Mouse (Mus musculus): ENCODE measurements around the gene Olfr263. TPM values are rescaled to one million over a fixed set of nuclear protein-coding genes. Genes with fewer than 3 reads are reported as not detected.
A peak's percentile ranks its signal among the peaks of the same experiment; 100 is the strongest.
"Not testable (repeated sequence)": the region's sequence is repeated elsewhere in the genome, so short reads cannot be mapped to it uniquely, and the experiment has no call there.

Gene Olfr263
- not detected for total RNA-seq (2021)
- long read RNA-seq, experiment 1: 0 reads
- long read RNA-seq, experiment 2: 0 reads

DNA sequence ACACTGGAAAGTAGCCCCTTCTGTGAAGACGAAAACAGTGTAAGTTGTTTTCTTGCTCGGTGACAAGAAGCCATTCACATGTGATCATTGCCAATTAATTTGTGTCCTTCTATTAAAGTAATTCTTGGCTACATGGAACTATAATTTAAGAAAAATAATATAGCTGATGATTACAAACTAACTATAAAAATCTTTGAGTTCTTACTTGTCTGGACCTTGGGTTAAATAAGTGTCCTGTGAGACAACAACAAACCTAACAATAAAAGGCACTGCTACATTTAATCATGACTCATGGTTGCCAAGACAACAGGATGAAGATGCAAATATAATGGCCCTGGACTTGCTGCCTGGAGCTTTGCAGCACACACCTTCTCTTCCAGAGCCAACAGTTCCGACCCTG, at the start of gene Olfr263:
Olfr263 (plus strand) TSS at position 301 of the 400 bp plus-strand sequence.
- not testable (repeated sequence) for DNase-seq (ENCODE audit: low spot score)

DNA sequence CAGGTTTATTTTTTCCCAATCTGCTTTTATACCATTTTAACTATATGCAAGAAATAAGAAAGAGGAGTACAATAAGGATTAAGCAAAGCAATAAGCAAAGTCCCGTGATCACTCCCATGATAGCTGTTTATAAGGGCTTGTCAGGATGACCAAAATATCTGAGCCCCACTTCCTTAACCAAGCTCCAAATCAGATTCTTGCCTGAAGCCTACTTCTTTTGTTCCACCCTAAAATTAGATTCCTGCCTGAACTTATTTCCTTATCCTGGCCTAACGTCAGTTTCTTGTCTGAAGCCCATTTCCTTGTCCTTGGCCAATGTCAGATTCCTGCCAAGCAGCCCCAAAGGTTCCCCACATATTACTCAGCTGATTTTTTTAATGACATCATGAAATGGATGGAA, 46.8 kb upstream of the Olfr263 start:
- DNase-seq (ENCODE audit: low spot score): no peak

DNA sequence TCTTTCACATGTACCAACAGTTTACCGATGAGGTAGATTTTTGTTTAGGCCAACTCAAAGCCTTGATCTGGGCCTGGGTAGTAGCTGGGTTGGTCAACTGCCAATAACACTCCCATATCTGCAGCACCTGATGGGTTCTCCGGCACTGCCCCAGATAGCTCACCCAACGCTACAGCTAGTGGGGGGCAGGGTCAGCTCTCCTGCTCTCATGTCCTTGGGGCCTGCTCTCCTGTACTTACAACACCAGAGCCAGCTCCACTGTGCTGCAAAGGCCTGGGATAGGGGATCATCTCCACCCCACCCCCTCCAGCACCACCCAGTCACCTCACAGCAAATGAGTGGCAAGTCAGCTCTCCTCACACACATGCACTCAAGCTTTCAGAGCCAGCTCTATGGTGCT, 19.7 kb upstream of the Olfr263 start:
- no peak for DNase-seq (ENCODE audit: low spot score)

DNA sequence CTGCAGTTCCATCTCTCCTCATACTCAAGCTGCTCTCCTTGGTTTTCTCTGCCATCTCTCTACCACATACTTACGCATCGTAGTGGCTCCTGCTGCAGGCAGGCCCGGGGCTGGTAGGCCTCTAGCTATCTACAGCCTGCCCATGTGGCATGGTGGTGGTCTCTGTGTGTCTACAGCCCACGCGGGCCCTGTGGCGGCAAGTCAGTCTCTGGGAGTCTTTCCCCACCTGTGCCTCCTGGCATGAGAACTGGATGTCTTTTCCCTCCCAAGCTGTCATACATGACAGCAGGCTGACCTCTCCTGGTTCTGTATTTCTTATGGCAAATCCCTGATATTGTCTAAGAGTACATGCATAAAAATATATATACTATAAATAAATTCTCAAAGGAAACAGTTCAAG, 19.0 kb upstream of the Olfr263 start:
- DNase-seq (ENCODE audit: low spot score): no peak

DNA sequence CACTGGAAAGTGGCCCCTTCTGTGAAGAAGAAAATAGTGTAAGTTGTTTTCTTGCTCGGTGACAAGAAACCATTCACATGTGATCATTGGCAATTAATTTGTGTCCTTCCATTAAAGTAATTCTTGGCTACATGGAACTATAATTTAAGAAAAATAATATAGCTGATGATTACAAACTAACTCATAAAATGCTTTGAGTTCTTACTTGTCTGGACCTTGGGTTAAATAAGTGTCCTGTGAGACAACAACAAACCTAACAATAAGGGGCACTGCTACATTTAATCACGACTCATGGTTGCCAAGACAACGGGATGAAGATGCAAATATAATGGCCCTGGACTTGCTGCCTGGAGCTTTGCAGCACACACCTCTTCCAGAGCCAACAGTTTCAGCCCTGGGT, 18.3 kb upstream of the Olfr263 start, which contains the start of gene Olfr1369-ps1:
Olfr1369-ps1 (plus strand) TSS at position 301 of the 400 bp plus-strand sequence.
- not testable (repeated sequence) for DNase-seq (ENCODE audit: low spot score)

DNA sequence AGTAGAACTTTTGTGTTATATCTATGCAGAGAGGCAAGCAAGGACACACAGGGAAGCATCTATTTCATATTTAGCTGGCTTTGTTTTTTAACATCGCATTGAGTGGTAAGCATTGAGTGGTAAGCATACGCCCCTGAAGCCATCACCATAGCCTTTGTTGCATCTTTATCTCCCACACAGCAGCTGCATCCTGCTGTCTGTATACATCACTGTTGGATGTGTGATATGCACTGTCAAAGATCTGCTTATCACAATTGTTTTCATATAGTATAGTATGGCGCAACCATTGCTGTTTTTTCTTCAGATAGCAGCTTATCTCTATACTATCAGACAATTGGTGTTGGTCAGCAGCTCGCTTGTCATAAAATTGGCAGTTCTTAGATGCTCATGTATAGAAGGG, 15.3 kb upstream of the Olfr263 start:
- DNase-seq (ENCODE audit: low spot score): no peak

DNA sequence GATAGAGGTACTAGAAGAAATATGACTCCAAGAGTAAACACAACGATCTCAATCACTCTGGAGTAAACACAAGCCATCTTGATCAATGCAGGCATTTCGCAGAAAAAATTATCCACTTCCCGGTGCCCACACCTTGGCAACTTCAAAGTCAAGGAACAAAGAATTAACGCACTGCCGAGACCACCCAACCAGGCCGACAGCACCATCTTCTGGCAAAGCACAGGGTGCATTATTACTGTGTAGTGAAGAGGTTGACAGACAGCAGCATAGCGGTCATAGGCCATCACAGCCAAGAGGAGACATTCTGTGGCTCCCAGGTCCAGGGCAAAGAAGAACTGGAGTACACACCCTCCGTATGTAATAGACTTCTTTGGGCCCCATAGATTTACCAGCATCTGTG, 13.0 kb downstream of the Olfr263 start:
- DNase-seq (ENCODE audit: low spot score): no peak

DNA sequence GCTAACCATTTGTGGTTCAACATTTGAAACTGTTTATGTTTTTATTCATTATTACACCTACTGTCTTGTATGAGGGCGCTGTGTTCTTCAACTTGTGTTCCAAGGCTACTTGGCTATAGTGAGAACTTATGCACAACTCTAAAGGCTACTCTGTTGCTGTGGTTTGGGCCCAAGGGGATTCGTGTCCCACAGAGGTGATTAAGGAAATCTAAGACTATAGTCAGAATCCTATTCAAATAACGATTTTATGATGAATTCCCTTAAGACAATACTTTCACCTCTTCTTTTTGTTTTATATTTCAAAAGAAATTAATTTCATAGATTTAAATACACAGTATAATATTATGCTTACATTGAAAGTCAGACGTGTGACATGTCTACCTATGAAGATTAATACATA, 16.3 kb downstream of the Olfr263 start, which contains the start of gene Olfr1368:
Olfr1368 (minus strand) TSS at position 101 of the 400 bp plus-strand sequence.
- no peak for DNase-seq (ENCODE audit: low spot score)

DNA sequence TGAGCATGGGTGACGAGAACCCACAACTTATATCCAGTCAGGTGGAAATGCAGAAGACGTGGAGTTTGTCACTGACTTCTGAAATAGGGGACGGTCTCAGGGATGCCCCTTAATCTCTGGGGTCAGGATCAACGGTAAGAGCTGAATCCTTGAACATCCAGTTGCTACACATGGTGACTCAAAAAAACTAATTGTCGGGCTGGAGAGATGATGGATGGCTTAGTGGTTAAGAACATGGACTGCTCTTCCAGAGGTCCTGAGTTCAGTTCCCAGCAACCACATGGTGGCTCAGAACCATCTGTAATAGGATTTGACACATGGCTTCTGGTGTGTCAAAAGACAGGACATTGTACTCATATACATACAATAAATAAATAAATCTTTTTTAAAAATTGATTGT, 26.4 kb downstream of the Olfr263 start:
- no peak for DNase-seq (ENCODE audit: low spot score)

DNA sequence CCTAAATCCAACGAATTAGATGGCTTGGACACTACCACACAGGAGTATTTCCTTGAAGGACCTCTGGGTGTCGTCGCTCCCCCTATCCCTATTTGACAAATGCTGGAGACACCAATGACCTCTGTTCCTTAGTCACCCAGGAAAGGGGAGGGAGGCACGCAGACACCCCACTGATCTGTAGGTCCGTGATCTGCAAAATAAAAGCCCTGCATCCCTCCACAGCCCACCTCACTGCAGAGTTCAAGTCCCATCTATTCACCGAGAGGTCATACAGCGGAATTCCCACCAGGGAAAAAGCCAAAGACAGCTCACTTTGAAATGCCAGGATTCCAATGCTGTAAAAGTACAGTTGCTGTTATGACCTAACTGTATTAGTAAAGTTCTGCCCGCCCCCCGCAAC, 28.6 kb downstream of the Olfr263 start:
- DNase-seq (ENCODE audit: low spot score): no peak

DNA sequence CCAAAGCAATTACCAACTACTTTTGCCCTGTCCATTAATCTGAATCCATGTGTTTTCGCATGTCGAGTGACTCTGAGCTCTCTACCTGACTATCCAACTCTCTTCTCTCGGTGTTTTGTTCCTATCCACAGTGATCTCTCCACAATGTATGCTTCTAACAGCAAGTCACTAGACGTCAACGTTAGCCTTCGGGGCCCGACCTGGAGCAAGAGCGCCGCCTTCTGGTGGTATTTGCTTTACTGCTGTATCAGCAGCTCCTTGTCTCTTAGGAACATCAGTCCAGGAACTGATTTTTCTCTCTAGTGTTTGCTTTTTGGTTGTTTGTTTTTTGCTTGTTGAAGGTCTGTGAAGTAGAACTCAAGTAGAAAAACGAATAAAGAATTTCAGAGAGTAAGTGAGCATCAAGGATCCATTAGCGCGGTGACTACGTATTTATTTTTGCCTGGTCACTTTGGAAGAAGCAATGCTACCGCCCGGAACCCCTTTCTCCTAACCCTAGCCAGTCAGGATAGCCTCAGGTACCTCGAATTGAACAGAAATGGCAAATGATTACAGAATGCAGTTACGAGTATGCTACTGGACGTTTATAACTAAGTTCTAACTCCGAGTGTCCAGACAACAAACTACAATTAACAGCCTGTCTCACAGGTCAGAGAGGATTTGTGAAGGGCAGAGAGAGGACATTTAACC, 29.5 kb downstream of the Olfr263 start:
- DNase-seq (ENCODE audit: low spot score): peak; percentile 84

DNA sequence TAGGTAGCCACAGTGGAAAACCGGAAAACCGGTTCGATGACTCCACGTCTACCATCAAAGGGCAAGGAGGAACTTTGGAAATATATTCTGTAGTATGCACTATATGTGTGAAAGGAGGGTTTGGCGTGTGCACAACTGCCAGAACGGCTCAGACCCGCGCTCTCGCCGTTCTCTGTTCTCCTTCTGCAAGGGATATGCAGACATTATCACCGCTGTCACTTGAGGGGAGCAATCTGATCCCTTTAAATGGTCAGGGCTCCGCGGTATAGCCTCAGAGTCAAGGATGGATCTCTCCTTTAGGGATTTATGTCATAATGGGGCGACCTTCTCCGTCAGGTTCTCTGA, 30.0 kb downstream of the Olfr263 start:
- no peak for DNase-seq (ENCODE audit: low spot score)

DNA sequence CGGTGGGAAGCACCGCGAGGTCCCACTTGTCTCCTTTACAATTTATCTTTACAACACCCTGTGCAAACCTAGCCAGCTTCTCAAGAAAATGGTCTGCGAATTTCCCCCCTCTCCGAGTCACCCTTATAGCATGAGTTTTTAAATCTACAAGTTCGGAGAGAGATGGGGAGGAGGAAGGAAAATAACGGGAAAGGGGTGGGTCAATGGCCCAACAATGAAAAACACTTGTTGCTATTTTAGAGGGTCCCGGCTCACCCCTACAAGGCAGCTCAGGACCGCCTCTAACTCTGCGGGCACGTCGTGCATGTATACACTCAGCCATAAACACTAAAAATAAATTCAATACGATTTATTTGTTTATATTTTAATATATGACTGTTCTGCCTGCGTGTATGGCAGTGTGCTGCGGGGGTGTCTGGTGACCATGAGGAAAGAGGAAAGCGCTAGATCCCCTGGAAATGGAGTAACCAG, 30.6 kb downstream of the Olfr263 start:
- DNase-seq (ENCODE audit: low spot score): no peak

DNA sequence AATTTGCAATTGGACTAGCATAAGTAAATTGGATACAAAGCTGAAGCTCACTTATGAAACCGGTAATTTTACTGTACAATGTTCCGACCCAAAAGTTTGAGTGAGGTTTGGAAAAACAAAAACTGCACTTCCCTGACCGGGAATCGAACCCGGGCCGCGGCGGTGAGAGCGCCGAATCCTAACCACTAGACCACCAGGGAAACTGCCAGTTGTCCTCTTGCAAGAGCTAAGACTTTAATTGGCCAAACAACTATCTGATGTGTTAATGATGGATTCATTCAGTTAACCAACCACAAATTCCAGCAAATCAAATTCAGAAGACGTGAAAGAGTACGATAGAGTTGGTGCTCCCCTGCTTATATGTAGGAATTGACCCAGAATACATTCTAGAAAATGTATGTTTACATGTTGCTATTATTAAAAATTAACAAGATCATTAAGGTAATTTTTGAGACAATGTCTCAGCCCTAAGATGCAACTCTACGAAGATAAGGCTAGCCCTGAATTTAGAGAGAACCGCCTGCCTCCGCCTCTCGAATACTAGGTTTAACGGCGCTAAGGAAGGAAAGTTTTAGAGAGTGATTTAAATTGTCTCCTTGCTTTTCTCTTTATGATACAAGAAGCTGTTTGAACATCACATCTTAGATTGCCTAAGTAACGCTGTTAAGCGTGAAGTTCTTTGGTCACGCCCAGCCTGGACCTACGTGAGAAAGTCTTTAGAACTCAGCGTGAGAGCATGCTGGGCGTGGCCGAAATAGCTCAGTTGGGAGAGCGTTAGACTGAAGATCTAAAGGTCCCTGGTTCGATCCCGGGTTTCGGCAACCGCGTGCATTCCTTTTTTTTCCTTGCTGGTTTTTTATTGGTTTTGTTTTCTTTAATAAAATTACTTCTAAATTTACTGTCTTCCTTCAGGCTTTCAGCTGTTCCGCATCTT, 31.5 kb downstream of the Olfr263 start:
- DNase-seq (ENCODE audit: low spot score): peak; percentile 90

DNA sequence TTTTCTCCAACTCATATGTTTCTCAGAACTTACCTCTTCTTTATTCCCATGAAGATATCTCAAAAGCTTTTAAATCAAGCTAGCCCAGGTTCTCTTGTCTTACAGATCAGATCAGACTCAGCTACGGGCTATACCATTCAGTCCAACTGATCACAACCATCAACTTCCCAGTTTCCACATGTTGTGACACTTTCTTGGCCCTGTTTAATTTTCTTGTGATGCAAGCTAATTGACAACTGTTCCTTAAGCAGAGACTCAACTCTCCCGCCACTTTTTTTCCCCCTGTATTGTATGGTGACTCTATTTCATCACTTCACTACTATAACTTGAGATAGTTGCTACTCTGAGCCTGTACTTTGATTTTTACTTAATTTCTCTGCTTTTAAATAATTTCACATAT, 32.2 kb downstream of the Olfr263 start:
- DNase-seq (ENCODE audit: low spot score): no peak

DNA sequence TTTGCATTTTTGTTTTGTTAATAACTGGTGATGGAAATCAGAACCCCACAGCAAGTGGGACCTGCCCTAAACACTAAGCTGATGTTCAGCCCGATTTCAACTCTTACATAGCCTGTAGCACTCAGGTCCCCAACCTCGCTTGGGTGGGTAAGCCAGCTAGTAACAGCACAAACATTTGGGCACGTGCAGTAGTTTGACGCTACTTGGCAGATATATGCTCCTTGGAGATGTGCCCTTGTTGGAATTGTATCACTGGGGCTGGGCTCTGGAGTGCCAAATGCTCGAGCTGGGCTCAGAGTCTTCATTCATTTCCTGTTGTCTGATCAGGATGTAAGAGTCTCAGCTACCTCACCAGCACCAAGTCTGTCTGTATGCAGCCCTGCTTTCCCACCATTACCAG, 33.2 kb downstream of the Olfr263 start:
- DNase-seq (ENCODE audit: low spot score): no peak

DNA sequence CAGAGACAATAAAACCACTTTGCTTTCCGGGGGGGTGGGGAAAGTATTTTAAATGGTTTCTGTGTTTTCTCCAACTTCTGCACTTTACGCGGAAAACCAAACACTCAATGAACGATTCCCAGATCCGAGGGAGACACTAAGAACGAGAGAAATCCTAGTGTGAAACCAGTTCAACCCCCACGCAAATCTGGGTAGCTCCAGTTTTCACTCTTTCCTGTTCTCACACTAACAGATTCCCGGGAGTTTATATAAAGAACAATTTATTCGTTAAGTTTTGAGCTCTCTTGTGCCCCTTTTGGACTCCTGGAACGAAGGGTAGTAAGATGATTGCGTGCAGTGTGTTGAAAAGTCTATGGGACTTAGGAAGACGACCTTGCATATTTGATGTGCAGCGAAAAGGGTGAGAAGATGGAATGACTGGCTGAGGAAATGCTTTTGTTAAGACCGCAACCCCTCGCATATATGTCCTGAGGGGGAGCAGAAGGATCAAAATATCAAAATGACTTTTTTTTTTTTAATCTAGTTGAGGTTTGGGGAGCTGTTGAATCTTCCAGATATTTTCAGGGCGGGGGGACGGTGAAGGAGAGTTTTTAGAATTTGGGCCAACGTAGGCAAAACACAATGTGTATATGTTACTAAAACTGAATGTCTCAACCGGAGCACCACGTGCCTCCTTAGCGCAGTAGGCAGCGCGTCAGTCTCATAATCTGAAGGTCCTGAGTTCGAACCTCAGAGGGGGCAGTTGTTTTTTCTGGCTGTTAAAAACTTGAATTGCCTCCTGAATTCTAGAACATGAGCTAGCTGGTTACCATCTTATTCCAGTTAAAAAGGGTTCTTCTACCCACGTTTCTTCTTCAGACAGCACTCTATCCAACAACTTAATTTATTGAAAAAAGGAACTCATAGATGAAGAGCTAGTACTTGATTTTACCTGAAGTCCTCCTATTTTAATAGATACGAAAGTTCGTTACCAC, 37.8 kb downstream of the Olfr263 start:
- peak; percentile 80 for DNase-seq (ENCODE audit: low spot score)

DNA sequence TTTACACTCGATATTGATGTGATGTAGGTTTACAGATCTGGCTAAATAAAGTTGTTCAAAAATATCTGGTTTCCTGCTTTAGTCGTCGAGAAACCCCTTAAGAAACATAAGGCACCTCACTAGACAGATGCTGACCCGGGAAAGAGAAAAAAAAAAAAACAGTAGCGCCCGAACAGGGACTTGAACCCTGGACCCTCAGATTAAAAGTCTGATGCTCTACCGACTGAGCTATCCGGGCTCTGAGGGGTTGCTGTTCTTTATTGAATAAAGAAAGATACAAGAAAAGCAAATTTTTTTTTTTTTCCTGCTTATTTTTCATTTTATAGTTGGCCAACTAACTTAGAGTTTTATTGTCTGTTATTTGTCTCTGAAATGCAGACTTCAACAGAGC, 38.5 kb downstream of the Olfr263 start:
- no peak for DNase-seq (ENCODE audit: low spot score)

DNA sequence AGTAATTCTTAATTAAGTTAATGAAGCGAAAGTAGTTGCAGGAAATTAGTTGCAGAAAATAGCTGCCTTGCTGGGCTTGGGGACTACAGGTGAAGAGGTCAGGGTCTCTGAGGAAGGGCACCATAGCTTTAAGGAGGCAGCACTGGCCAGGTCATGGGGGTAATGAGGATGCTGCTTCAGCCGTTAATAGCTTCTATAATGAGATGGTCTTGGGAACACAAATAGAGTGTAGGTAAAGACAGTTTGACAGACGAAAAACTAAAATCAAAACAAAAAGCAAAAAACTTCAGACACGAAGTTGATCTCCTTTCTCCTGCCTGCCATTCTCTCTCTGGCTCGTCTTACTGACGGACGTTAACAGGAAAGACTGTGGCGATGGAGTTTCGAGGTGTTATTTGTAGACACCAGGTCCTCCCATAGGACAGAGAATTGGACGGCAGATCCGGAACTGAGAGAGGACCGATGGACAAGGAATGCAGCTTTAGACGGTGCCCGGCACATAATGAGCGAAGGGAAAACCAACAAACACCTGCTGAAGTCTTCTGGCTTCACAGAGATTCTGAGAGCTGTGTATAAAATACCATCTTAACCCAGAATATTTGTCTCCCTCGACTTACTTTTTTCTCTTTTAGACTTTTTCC, 39.1 kb downstream of the Olfr263 start:
- no peak for DNase-seq (ENCODE audit: low spot score)

DNA sequence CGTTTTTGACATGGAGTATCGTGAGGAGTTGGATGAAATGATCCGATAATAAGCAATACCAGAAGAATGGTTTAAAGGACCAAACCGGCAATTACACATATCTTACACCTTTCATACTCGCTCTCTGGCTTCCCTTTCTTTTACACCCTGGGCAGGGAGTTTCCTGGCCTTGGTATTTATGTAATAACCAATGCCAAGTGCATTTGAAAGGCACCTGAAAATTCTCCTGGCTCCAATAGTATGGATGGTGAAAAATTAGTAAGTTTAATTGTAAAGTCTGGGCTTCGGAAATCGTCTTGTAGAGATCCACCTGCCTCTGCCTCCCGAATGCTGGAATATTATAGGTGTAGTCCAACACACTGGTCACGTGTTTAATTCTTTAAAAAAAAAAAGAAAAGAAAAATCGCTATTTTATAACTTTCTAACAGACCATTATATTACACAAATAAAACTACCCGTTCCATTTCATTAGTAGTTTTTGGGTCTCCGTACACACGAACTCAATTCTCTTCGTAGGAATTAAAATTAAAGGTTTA, 39.8 kb downstream of the Olfr263 start:
- no peak for DNase-seq (ENCODE audit: low spot score)
